Mouse (Mus musculus): Measurements from ENCODE around the gene Olfr825. TPM values are rescaled to one million over a fixed set of nuclear protein-coding genes. Genes with fewer than 3 reads are reported as not detected.
"Not testable (repeated sequence)": the region's sequence is repeated elsewhere in the genome, so short reads cannot be mapped to it uniquely, and the experiment has no call there.

Olfr825 gene
- total RNA-seq (2021): not detected
- long read RNA-seq, experiment 1: 0 reads
- long read RNA-seq, experiment 2: 0 reads

DNA sequence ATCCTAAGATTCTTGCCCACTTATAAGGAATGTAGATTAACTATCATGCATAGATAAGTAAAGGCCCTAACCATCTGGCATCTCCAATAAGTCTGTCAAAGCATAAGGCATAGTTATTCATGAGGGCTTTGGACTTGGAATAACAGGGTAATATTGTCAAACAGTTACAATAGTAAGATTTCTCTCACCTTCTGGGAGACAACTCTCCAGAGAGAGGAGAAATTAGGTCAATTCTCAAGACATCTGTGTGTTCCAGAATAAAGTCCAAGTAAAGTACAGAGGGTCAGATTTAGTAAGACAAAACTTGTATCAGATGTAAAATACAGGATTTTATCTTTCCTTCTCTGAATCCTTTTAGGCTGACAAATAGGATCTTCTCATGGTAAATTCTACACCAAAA, at the start of gene Olfr825:
Gene Olfr825 (minus strand): TSS at position 101 of the 400 bp plus-strand sequence.
- DNase-seq (ENCODE audit: low spot score in 2 of 2): no peak

DNA sequence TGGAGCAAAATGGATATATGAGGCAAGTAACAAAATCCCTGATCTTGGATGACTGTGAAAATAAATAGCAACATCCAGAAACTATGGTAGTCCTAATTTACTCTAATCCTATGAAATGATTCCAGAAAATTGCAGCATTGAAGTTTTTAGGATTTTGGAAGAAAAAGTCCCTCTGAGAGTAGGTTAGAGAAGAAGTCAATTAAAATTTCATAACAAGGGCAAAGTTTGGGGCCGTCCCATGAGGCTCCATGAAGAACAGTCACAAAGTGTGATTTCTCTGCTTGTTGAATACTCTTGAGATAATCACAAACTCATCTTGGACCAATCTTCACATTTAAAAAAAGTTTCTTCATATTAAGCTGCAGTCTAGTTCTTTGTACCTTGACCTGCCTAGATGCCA, 47.7 kb upstream of the Olfr825 start, which contains the start of gene Olfr827:
Gene Olfr827 (minus strand): TSS at position 101 of the 400 bp plus-strand sequence.
- no peak for DNase-seq (ENCODE audit: low spot score in 2 of 2)

DNA sequence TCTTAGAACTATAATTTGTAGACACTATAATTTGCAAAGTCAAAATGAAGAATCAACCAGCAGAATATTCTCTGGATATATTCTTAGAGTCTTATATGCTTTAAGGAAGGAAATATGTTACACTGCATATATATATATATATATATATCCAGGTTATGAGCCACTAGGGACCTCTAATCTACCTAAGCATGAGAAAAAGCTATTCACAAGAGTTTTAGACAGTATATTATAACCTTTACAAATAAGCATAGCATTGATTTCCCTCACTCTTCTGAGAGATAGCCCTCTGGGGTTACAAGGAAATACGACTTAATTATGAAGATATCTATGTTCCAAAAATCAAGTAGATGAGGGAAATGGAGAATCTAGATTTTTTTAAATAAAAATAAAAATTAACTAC, 17.5 kb upstream of the Olfr825 start, which contains the start of gene Olfr826:
Gene Olfr826 (minus strand): TSS at position 101 of the 400 bp plus-strand sequence.
- DNase-seq (ENCODE audit: low spot score in 2 of 2): no peak

DNA sequence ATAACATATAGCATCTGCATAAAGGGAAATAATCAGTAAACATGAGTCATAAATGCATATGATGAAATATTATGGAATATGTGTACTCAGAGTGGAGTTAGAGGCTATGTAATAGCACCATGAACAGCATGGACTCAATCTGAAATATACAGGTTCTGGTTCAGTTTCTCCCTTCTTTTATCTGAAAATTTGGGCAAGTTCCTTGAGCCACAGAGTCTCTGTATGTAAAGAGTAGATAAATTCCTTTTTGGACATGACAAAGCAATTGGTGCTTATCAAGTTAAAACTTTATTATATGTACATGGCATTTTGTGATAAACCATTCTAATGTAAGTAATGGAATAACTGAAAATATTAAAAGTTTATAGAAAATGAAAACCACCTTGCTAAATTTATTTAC, 1.4 kb downstream of the Olfr825 start:
- DNase-seq (ENCODE audit: low spot score in 2 of 2): no peak

DNA sequence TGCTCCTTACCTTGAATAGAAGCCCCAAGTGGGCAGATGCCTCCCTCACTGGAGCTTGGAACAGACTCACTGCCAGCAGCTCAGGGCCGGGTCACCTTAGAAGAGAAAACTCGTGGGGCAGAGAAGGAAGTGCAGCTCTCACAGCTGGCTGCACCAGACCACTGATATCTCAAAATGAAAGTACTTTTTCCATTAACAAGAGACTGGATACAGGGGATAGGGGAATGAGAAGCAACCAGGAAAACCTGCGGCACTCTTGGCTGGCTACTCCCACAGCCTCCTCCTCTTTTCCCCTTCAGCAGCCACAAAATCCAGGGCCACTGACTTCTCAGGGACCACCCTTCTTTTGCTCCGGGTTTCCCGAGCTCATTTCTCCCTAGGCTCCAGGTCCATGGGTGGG, 22.4 kb downstream of the Olfr825 start:
- no peak for DNase-seq (ENCODE audit: low spot score in 2 of 2)

DNA sequence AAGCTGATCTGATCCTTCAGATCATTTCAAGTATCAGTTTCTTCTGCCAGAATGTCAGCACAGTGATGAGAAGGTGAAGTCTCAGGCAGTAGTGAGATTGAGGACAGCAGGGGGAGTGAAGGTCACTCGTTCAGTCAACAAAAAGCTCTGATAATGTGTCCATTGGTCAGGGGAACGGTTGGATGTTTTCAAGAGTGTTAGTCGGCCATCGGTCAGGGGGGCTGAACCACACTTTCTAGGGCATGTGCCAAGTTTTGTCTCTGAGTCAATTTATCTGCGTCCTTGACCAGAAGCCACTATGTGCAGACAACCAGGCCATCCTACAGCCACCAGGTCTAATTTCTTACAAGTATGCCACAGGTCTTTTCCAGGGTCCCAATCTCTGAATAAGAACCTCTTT, 24.1 kb downstream of the Olfr825 start:
- DNase-seq (ENCODE audit: low spot score in 2 of 2): not testable (repeated sequence)

DNA sequence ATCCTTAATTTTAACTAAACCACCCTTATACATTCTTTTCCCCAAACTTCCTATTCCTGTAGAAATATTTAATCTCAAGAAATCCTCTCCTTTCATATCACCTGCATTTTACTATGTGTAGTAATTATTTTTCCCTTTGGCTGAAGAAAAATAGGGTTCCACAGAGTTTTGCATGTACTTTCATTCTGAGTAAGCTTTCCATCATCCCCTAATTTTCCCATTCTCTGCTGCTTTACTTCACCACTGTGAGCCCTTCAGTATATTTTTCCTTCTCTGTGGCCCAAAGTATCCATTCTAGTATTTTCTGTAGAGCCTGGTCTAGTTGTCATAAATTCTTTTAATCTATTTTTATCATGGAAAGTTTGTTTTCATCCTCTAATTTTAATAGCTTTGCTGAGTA, 31.8 kb downstream of the Olfr825 start:
- no peak for DNase-seq (ENCODE audit: low spot score in 2 of 2)

DNA sequence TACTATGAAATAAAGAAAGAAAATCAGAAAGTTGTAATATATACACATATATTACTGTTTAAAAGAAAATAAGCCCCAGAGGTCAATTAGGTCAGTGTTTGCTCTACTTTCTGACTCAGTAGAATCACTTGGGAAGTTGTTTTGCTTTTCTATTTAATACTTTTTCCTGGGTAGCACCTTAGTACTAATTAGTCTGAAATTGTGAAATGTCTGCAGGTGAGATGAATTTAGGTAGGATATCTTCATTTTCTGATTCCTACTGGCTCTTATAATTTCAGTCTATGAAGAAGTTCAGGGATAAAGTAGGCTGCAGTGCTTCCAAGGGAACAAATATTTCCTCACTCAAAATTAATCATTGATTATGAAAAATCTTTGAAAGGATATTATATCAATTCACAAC, 36.7 kb downstream of the Olfr825 start, which contains the start of gene Olfr824:
Gene Olfr824 (minus strand): TSS at position 101 of the 400 bp plus-strand sequence.
- not testable (repeated sequence) for DNase-seq (ENCODE audit: low spot score in 2 of 2)

DNA sequence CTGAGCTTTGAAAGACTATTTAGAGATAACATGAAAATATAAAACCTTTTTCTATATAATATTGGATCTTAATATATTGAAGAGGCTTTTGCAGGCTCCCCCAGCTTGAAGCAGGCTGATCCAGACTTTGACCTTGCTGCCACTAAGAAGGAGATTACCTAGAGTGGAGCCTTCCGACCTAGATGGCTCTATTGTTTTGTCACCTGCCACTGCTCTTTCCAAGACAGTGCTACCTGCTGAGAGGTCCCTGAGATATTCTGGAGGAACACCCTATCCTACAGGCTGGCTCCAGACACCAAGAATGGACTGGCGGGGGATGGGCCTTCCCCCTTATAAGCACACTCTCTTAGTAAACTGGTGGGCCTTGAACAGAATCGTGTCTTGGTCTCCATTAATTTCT, 50.5 kb downstream of the Olfr825 start:
- not testable (repeated sequence) for DNase-seq (ENCODE audit: low spot score in 2 of 2)

DNA sequence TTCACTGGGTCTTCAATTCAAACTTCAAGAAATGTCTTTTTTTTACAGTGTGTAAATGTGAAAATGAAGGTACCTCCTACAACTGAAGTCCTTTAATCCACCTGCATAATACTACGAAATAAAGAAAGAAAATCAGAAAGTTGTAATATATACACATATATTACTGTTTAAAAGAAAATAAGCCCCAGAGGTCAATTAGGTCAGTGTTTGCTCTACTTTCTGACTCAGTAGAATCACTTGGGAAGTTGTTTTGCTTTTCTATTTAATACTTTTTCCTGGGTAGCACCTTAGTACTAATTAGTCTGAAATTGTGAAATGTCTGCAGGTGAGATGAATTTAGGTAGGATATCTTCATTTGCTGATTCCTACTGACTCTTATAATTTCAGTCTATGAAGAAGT, 51.3 kb downstream of the Olfr825 start, which contains the start of gene Olfr823:
Gene Olfr823 (minus strand): TSS at position 101 of the 400 bp plus-strand sequence.
- DNase-seq (ENCODE audit: low spot score in 2 of 2): not testable (repeated sequence)

Other genes with a start within 250 kb of the Olfr825 start
- gene Olfr818, start 217.7 kb downstream of the Olfr825 start, total RNA-seq (2021): not detected
- gene Olfr819, start 199.5 kb downstream of the Olfr825 start, total RNA-seq (2021): not detected
- not detected for gene Olfr247, start 190.6 kb downstream of the Olfr825 start, total RNA-seq (2021)
- not detected for gene Gm10310, start 181.7 kb downstream of the Olfr825 start, total RNA-seq (2021)
- gene Olfr820, start 154.1 kb downstream of the Olfr825 start, total RNA-seq (2021): not detected
- not detected for gene Olfr821, start 136.4 kb downstream of the Olfr825 start, total RNA-seq (2021)
- gene Olfr822, start 95.6 kb downstream of the Olfr825 start, total RNA-seq (2021): not detected
- not detected for gene Olfr823, start 51.4 kb downstream of the Olfr825 start, total RNA-seq (2021)
- gene Olfr824, start 36.8 kb downstream of the Olfr825 start, total RNA-seq (2021): not detected
- gene Olfr826, start 17.4 kb upstream of the Olfr825 start, total RNA-seq (2021): not detected
- gene Olfr827, start 47.6 kb upstream of the Olfr825 start, total RNA-seq (2021): not detected
- gene Neurod4, start 113.5 kb upstream of the Olfr825 start, total RNA-seq (2021): not detected
- gene Tespa1, start 156.1 kb upstream of the Olfr825 start, total RNA-seq (2021): 1 to 10 TPM; 1.7 to 2.3 TPM
- not detected for gene Vmn2r84, start 227.6 kb upstream of the Olfr825 start, total RNA-seq (2021)

All from gastrocnemius, postnatal 4 days (tissue).